Mouse (Mus musculus) cerebellum, adult 9-10 months (tissue): ENCODE measurements around the gene Ace3.

Experiments
- DNase-seq: peaks from one replicate; pipeline ENCODE4 v3.0.0; 2022

Gene Ace3

DNA sequence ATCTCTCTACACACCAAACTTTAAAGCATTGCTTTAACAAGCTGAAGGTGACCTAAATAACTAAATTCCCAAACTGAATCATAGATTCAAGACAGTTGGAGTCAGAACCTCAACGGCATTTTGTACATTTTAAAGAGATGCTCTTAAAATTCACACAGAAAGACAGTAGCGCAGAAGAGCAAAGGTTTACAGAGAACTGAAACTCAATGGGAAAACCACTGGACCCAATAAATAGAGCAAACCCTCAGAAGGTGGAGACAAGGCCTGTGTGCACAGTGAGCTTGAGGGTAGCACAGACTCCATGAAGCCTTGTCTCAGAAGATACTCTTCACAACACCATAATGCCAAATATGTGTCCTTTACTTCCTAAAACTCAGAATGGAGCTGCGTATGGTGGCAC is 51.3 kb downstream of the Ace3 start:
- no peak for DNase-seq

DNA sequence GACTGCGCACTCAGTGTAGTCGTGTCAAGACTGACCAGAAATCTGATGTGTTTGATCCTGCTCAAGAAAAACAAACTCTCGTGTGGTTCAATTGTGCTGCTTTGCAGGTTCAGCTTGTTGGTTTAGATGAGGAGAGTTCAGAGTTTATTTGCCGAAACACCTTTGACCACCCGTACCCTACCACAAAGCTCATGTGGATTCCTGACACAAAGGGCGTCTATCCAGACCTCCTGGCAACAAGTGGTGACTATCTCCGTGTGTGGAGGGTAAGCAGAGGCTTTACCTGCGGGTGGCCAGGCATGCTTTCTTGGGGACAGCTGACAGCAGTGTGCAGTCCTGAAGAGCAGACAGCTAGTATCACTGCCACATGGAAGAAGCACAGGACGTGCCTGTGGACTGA is 52.1 kb downstream of the Ace3 start:
- DNase-seq, result no peak

DNA sequence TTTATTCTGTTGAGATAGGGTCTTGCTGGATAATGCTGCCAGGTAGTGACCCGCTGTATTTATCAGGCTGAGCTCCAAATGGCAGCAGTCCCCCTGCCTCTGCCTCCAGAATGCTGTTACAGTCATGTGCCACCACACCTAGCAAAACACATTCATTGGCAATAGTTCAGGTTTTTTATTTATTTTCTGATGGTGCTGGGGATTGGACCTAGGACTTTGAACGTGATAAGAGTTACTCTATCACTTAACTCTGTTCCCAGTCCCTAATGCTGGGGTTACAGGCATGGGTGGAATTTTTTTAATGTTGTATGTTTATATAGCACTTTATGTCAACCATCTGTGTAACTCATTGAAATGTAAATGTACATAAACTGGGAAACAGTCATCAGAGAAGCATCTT is 59.4 kb downstream of the Ace3 start:
- DNase-seq, result no peak

DNA sequence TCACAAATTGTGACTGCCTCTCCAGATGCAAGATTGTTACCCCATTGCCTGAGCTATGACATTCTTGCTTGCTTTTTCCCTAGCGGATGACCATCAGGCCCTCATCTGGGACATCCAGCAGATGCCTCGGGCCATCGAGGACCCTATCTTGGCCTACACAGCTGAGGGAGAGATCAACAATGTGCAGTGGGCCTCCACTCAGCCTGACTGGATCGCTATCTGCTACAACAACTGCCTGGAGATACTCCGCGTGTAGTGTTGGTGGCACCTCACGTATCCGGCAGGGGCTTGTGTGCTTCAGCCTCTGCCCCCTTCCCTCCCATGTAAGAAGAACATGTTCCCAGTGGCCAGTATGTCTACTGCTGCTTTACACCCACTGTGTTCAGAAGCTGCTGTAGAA is 60.1 kb downstream of the Ace3 start:
- no peak for DNase-seq
